Comparison of ENCODE assay signal across 9 mouse cellular contexts in genomic region chr2:38515446-38515845, GRCm38 (mm10). TPM values are rescaled to one million over a fixed set of nuclear protein-coding genes. Genes with fewer than 3 reads are reported as not detected.
DNase-seq lines count a peak whose midpoint lies in the region; ATAC-seq lines count a peak whose summit lies in the region.
"Had no signal": no experiment of that assay in that cellular context is flagged by ENCODE, and none has a peak within 500 bp of the region (broad histone marks: within the 10 kb centered on the region; RNA-seq: fewer than 3 reads in every experiment).

No protein-coding gene starts in this region.

- peaks cover 11% of the 10 kb centered on the region; the same call in 1 of the 2 replicates for H3K36me3 ChIP-seq in heart, embryonic 12.5 days
- H3K36me3 ChIP-seq in forebrain, embryonic 16.5 days (ENCODE audit: control insufficient read depth, insufficient read depth), result no peaks in the 10 kb centered on the region
- no peaks in the 10 kb centered on the region for H3K36me3 ChIP-seq in macrophage (ENCODE audit: inconsistent target)

- no peak for DNase-seq in heart, adult 8-10 months (ENCODE audit: low spot score)
- DNase-seq in ZHBTc4 (ENCODE audit: low read depth, low spot score), result peak; percentile 46
- no peak for DNase-seq in left cerebral cortex, postnatal 36 days (ENCODE audit: low spot score in 2 of 2)
- DNase-seq in frontal cortex, postnatal 14 days (ENCODE audit: low spot score in 2 of 2), result no peak
- no peak for DNase-seq in cerebellum, adult 9-11 months
- DNase-seq: kidney, adult 11 months had no signal

- ATAC-seq in heart, embryonic 12.5 days (ENCODE audit: insufficient number of reproducible peaks, low FRiP score), result no peak
- peak; percentile 47 for ATAC-seq in forebrain, embryonic 16.5 days

- peak overlapping the region; percentile 58 for H3K27ac ChIP-seq in heart, embryonic 12.5 days (ENCODE audit: poor library complexity, severe bottlenecking)
- H3K27ac ChIP-seq in forebrain, embryonic 16.5 days (ENCODE audit: low read length), result no peak overlapping the region
- peak overlapping the region; percentile 31; the same call in 1 of the 2 replicates for H3K27ac ChIP-seq in macrophage

- peaks cover 69% of the 10 kb centered on the region for H3K4me1 ChIP-seq in heart, embryonic 12.5 days (replicated peaks)
- H3K4me1 ChIP-seq in forebrain, embryonic 16.5 days (replicated peaks; ENCODE audit: control insufficient read depth, insufficient read depth, low read length), result peaks cover 33% of the 10 kb centered on the region

- no peak overlapping the region for H3K4me3 ChIP-seq in heart, embryonic 12.5 days
- no peak overlapping the region for H3K4me3 ChIP-seq in forebrain, embryonic 16.5 days (replicated peaks; ENCODE audit: low read length)
- no peak overlapping the region for H3K4me3 ChIP-seq in macrophage (ENCODE audit: inconsistent target)

- H3K27me3 ChIP-seq in heart, embryonic 12.5 days (replicated peaks), result no peaks in the 10 kb centered on the region
- no peaks in the 10 kb centered on the region for H3K27me3 ChIP-seq in forebrain, embryonic 16.5 days (replicated peaks; ENCODE audit: control insufficient read depth, insufficient read depth, low read length)

- intact Hi-C loops in left cerebral cortex, postnatal 36 days (cut with DNase I), result no loop called here

- no peak overlapping the region for H3K9ac ChIP-seq in heart, embryonic 12.5 days
- H3K9ac ChIP-seq in forebrain, embryonic 16.5 days (replicated peaks; ENCODE audit: low read depth, low read length), result no peak overlapping the region

- H3K9me3 ChIP-seq in heart, embryonic 12.5 days (replicated peaks), result no peaks in the 10 kb centered on the region; the same call in 1 of the 2 replicates
- no peaks in the 10 kb centered on the region for H3K9me3 ChIP-seq in forebrain, embryonic 16.5 days (ENCODE audit: control insufficient read depth, low read length)

- 0 out of 2 replicates have a peak overlapping the region, but pooled peaks have one; percentile 11 for H3K4me2 ChIP-seq in heart, embryonic 12.5 days
- H3K4me2 ChIP-seq in forebrain, embryonic 16.5 days (ENCODE audit: low read length), result no peak overlapping the region

- 38% methylated on average over 6 of the region's 6 CpGs for WGBS in heart, embryonic 12.5 days
- WGBS in forebrain, embryonic 16.5 days, result 6% methylated on average over 6 of the region's 6 CpGs
- WGBS in macrophage (ENCODE audit: missing documents), result 98% methylated on average over 5 of the region's 6 CpGs

- peaks cover 87% of the 10 kb centered on the region for H3K79me2 ChIP-seq in macrophage (ENCODE audit: inconsistent target)

RNA-seq across cellular contexts. Expression of gene Nek6, which starts 4.0 kb away (rescaled TPM):
- polyA plus RNA-seq in heart, embryonic 12.5 days (2016; fragmentation: Nextera tagmentation; extraction: Ambion mirVana), result 71.8 and 79.2 TPM in 2 replicates
- total RNA-seq in heart, adult 8-10 months (2022), result 1 to 10 TPM; 2.3 to 5.0 (median 2.7) TPM
- polyA plus RNA-seq in forebrain, embryonic 16.5 days (2015; fragmentation: Nextera tagmentation; extraction: Ambion mirVana), result 87.6 and 105 TPM in 2 replicates
- total RNA-seq in macrophage (2018; cell fraction: chromatin; rRNA removed), result 10 to 100 TPM in 24 of 26 experiments, 1 to 10 TPM in 2; 7.6 to 91.2 (median 22.2) TPM
- 10 to 100 TPM; 21.6 to 55.9 (median 38.0) TPM for total RNA-seq in macrophage (2018; cell fraction: cytosol; rRNA removed)
- 100 to 1,000 TPM in 1 of 26 experiments, 10 to 100 TPM in 24, 1 to 10 TPM in 1; 9.4 to 134 (median 28.9) TPM for total RNA-seq in macrophage (2018; cell fraction: nucleus; rRNA removed)
- polyA plus RNA-seq in macrophage (2018), result 25.6 to 82.5 TPM (median 33.5 TPM) in 3 replicates
- total RNA-seq in left cerebral cortex, postnatal 36 days (2021), result 10 to 100 TPM; 27.0 to 27.9 TPM
